Mouse (Mus musculus) ES-E14 (cell line): Measurements from ENCODE around the gene Ltb4r2. TPM values are rescaled to one million over a fixed set of nuclear protein-coding genes. Genes with fewer than 3 reads are reported as not detected.

Experiments
- DNase-seq: peaks from one replicate; pipeline ENCODE4 v3.0.0-alpha.2; 2013; ENCODE audit warnings: low read depth, low spot score
- H3K27ac ChIP-seq: 2 replicates; pipeline ENCODE4 v1.5.1; 2012; ENCODE audit warnings: low read depth, mild to moderate bottlenecking, low read length, moderate library complexity, mixed read lengths; ENCODE audit not compliant: poor library complexity, insufficient read depth, severe bottlenecking
- H3K36me3 ChIP-seq: 2 replicates; pipeline ENCODE4 v1.6.1; 2012; ENCODE audit warnings: mild to moderate bottlenecking, low read length, moderate library complexity, mixed read lengths; ENCODE audit not compliant: control insufficient read depth, poor library complexity, insufficient read depth, severe bottlenecking
- H3K4me1 ChIP-seq, 2 experiments: fragments of 150-350 bp in 1 of 2; sonication (generic) in 1 of 2; 2 replicates each; pipeline ENCODE4 v1.6.1; 2012; ENCODE audit warnings: low read length in 2 of 2, mild to moderate bottlenecking in 1 of 2, mixed read lengths in 1 of 2; ENCODE audit not compliant: control insufficient read depth in 2 of 2, insufficient read depth in 2 of 2, poor library complexity in 1 of 2
- H3K4me3 ChIP-seq, 2 experiments: fragments of 150-350 bp in 1 of 2; sonication (generic) in 1 of 2; 2 replicates each; pipeline ENCODE4 v1.5.1; 2012; ENCODE audit warnings: low read length in 2 of 2, low read depth in 1 of 2, mild to moderate bottlenecking in 1 of 2, mixed read lengths in 1 of 2; ENCODE audit not compliant: insufficient read depth in 1 of 2, poor library complexity in 1 of 2, severe bottlenecking in 1 of 2
- H3K9ac ChIP-seq: 2 replicates; pipeline ENCODE4 v1.6.1; 2012; ENCODE audit warnings: low read depth, mild to moderate bottlenecking, low read length, mixed read lengths; ENCODE audit not compliant: poor library complexity, insufficient read depth, severe bottlenecking
- H3K9me3 ChIP-seq: fragments of 150-350 bp; sonication (generic); 2 replicates; pipeline ENCODE4 v1.6.1; 2012; ENCODE audit warnings: low read depth, mild to moderate bottlenecking, low read length; ENCODE audit not compliant: control insufficient read depth, insufficient read depth
- CHD2 ChIP-seq: IDR thresholded peaks from 2 replicates; pipeline ENCODE4 v1.6.1; 2014; ENCODE audit warnings: mild to moderate bottlenecking, low read depth, low read length, inconsistent platforms
- HCFC1 ChIP-seq: IDR thresholded peaks from 2 replicates; pipeline ENCODE4 v1.6.1; 2012; ENCODE audit warnings: low read length, inconsistent platforms, borderline replicate concordance; ENCODE audit not compliant: insufficient read depth
- MAFK ChIP-seq: IDR thresholded peaks from 2 replicates; pipeline ENCODE4 v1.6.1; 2014; ENCODE audit warnings: mild to moderate bottlenecking, low read depth, low read length, inconsistent platforms; ENCODE audit not compliant: insufficient read depth
- ZC3H11A ChIP-seq: IDR thresholded peaks from 2 replicates; pipeline ENCODE4 v1.6.1; 2012; ENCODE audit warnings: low read depth, mild to moderate bottlenecking, inconsistent platforms, low read length, borderline replicate concordance
- ZNF384 ChIP-seq: IDR thresholded peaks from 2 replicates; pipeline ENCODE4 v1.6.1; 2012; ENCODE audit warnings: low read depth, low read length, inconsistent platforms
- in situ Hi-C, 2 experiments: fragments of 600-800 bp; cut with MboI; formaldehyde crosslinking; loops; one replicate each; pipeline ENCODE4 v1.15.1; 2025; ENCODE audit warnings: low sequenced_read_pairs in 2 of 2, inconsistent platforms in 1 of 2; ENCODE audit not compliant: unreplicated experiment in 2 of 2
- total RNA-seq: library from RNA; depleted of rRNA; stranded (reverse); fragments of 300-350 nt; gene quantifications from 2 replicates; pipeline ENCODE4 v1.2.3, GENCODE M21; 2012; rRNA removed

Ltb4r2 gene
- total RNA-seq, 1 experiment, result 1.5 TPM

DNA sequence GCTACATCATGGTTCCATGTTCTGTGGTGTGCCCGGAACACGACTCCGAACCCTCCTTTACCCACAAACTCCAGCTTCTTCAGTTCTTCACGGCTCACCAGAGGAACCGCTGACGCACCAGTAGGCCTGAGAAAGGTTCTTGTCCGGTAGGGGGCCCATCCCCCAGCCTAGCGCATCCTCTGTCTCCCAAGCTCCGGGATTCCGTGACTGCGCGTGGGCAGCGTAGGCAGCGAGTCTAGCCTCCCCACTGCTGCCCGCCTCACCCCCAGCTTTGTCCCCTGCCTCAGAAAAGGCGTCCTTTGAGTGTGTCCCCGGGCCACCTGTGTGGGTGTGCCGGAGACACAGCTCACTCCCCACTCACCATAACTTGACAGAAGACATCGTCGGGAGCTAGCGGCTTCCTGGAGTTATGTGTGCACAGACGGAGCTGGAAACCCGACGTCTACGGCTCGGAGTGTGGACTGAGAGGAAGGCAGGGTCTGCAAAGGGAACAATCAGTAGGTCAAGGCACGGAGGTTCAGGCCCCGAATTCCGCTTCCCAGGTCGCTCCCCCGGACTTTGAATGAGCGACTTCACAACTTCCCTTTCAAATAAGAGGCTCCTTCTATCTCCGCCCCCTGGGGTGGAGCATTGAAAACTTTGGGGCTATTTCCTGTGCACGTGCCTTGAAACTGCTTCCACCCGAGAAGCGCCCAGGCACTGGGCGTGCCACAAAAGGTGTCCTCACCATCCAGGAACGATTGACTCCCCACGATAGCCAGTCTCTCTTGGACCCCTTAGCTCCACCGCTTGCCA, 27.2 kb downstream of the Ltb4r2 start, which contains the start of gene Ripk3:
Ripk3 (minus strand) TSS at position 610 of the 795 bp plus-strand sequence.
- TF ChIP-seq ZC3H11A, result no peak
- no peak for TF ChIP-seq CHD2
- TF ChIP-seq HCFC1, result no peak
- TF ChIP-seq MAFK, result no peak
- TF ChIP-seq ZNF384, result no peak
- no peaks in the 10 kb centered on the region; the same call in 1 of the 2 replicates for H3K36me3 ChIP-seq
- in situ Hi-C loops, result no loop called here
- no peak for DNase-seq
- peak within 1 kb of the TSS; percentile 57 to 60 for H3K4me3 ChIP-seq
- H3K9me3 ChIP-seq, result no peaks in the 10 kb centered on the region
- peak within 1 kb of the TSS; percentile 45 for H3K9ac ChIP-seq
- peaks cover 0 to 7% of the 10 kb centered on the region in 2 experiments; a peak in 1 of 4 replicates for H3K4me1 ChIP-seq
- H3K27ac ChIP-seq, result no peak within 1 kb of the TSS

DNA sequence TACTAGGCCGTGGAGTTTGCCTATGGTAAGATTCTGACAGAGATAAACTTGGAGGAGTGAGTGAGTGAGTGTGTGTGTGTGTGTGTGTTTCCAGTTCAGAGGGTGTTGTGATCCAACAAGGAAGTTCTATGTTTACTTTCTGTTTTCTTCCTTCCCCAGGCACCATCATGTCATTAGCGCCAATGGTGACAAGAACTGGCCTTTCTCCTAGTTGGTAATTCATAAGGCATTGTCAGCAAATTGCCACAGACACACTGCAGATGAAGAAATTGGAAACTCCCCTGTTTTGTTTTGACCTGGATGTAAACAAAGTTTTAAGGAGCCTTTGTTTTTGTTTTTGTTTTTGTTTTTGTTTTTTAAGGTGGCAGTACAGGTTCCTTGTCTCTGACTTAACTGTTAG, 32.2 kb downstream of the Ltb4r2 start:
- Histone ChIP-seq H3K27ac (no peak overlapping the region), H3K36me3 (no peaks in the 10 kb centered on the region), H3K4me3 (no peak overlapping the region), H3K9ac (no peak overlapping the region), H3K9me3 (peaks cover 4% of the 10 kb centered on the region; the same call in 1 of the 2 replicates), H3K4me1 (peaks cover 0 to 2% of the 10 kb centered on the region in 2 experiments; a peak in 1 of 4 replicates)
- TF ChIP-seq HCFC1 (no peak), ZNF384 (no peak), ZC3H11A (no peak), CHD2 (no peak), MAFK (no peak)
- no peak for DNase-seq
- in situ Hi-C loops, result no loop called here

DNA sequence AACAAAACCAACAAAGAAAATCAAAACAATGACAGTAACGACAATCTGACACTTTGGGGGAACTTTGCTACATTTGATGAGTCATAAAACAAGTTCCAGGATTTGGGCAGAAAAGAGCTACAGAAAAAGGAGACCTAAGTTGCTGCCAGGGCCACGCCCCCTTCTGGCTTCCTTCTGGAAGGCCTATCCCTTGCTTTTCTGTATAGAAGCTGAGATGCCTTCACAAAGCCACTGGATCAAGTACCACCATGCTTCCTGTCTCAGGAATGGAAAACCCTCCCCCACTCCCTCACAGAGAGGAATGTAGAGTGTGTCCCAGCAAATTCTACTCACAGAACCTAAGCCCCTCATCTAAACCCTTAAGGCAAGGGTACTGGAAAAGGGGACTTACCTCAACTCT, 32.7 kb downstream of the Ltb4r2 start:
- no peak overlapping the region for H3K9ac ChIP-seq
- no peaks in the 10 kb centered on the region for H3K36me3 ChIP-seq
- no peaks in the 10 kb centered on the region for H3K4me1 ChIP-seq
- peaks cover 4% of the 10 kb centered on the region; the same call in 1 of the 2 replicates for H3K9me3 ChIP-seq
- in situ Hi-C loops, result no loop called here
- DNase-seq, result no peak
- H3K27ac ChIP-seq, result no peak overlapping the region
- H3K4me3 ChIP-seq, result no peak overlapping the region
- no peak for TF ChIP-seq CHD2
- no peak for TF ChIP-seq MAFK
- no peak for TF ChIP-seq ZNF384
- TF ChIP-seq ZC3H11A, result no peak
- no peak for TF ChIP-seq HCFC1

DNA sequence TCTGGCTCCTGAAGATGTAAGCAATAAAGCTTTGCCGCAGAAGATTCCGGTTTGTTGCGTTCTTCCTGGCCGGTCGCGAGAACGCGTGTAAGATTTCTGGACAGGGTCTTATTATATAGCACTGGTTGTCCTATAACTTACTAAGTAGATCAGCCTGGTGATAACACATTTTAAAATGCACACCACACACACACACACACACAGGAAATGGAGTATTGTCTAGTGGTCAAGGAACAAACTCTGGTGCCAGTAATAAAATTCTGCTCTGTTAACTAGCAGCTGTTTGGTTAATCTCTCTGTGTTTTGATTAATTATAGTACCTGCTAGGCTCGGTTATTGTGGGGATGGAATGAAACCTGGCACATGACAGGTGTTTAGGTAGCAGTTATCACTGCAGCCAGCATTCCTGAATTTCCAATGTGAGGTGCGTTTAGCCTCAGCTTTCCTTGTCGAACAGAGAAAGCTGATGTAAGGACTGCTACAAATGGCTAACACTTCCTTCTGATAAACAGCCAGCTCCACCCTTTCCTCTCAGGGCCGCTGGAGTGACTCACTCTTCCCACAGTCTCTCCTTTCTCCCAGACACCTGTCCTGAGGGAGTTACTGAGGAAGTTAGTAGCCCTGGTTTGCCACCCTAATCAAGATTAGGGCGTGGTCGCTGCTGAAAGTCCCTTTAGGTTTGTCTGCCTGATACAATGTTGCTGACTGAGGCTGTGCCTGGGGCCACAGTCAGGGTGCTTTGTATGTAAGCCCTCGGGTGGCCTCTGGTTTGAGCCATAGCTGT, 34.3 kb downstream of the Ltb4r2 start:
- peaks cover 4% of the 10 kb centered on the region; the same call in 1 of the 2 replicates for H3K9me3 ChIP-seq
- in situ Hi-C loops, result no loop called here

More for the DNA sequence above, 34.3 kb downstream of the Ltb4r2 start:
- DNase-seq, result no peak
- Histone ChIP-seq H3K36me3 (no peaks in the 10 kb centered on the region), H3K4me3 (no peak overlapping the region), H3K9ac (no peak overlapping the region), H3K27ac (no peak overlapping the region), H3K4me1 (no peaks in the 10 kb centered on the region)
- TF ChIP-seq CHD2 (no peak), MAFK (no peak), ZNF384 (no peak), HCFC1 (no peak), ZC3H11A (no peak)

Other genes with a start within 250 kb of the Ltb4r2 start
- not detected in 2 replicates for gene Nrl, start 236.4 kb upstream of the Ltb4r2 start, total RNA-seq
- 28.5 and 108 TPM in 2 replicates for gene Pck2, start 221.2 kb upstream of the Ltb4r2 start, total RNA-seq
- 17.5 and 28.8 TPM in 2 replicates for gene Dcaf11, start 201.4 kb upstream of the Ltb4r2 start, total RNA-seq
- gene A730061H03Rik, start 201.0 kb upstream of the Ltb4r2 start, total RNA-seq, result not detected in 2 replicates
- 0.71 and 1.6 TPM in 2 replicates for gene Fitm1, start 185.8 kb upstream of the Ltb4r2 start, total RNA-seq
- gene Psme1, start 183.3 kb upstream of the Ltb4r2 start, total RNA-seq, result 32.8 and 59.5 TPM in 2 replicates
- 4.9 and 9.2 TPM in 2 replicates for gene Emc9, start 176.1 kb upstream of the Ltb4r2 start, total RNA-seq
- 44.0 and 74.3 TPM in 2 replicates for gene Psme2, start 170.3 kb upstream of the Ltb4r2 start, total RNA-seq
- 13.1 and 33.7 TPM in 2 replicates for gene Rnf31, start 169.7 kb upstream of the Ltb4r2 start, total RNA-seq
- gene Irf9, start 157.9 kb upstream of the Ltb4r2 start, total RNA-seq, result 5.8 and 17.5 TPM in 2 replicates
- gene Rec8, start 143.4 kb upstream of the Ltb4r2 start, total RNA-seq, result 5.8 and 11.8 TPM in 2 replicates
- gene Ipo4, start 125.5 kb upstream of the Ltb4r2 start, total RNA-seq, result 62.9 and 111 TPM in 2 replicates
- not detected in 2 replicates for gene Gm49378, start 123.5 kb upstream of the Ltb4r2 start, total RNA-seq
- gene Tm9sf1, start 117.6 kb upstream of the Ltb4r2 start, total RNA-seq, result 41.1 and 76.1 TPM in 2 replicates
- not detected in 2 replicates for gene Tssk4, start 111.2 kb upstream of the Ltb4r2 start, total RNA-seq
- 13.0 and 16.5 TPM in 2 replicates for gene Mdp1, start 100.9 kb upstream of the Ltb4r2 start, total RNA-seq
- gene Gmpr2, start 89.5 kb upstream of the Ltb4r2 start, total RNA-seq, result 15.3 and 18.2 TPM in 2 replicates
- 187 and 253 TPM in 2 replicates for gene Nedd8, start 89.3 kb upstream of the Ltb4r2 start, total RNA-seq
- gene Tinf2, start 79.6 kb upstream of the Ltb4r2 start, total RNA-seq, result 26.1 and 60.9 TPM in 2 replicates
- 13.4 and 31.6 TPM in 2 replicates for gene Tgm1, start 47.5 kb upstream of the Ltb4r2 start, total RNA-seq
- gene Rabggta, start 39.2 kb upstream of the Ltb4r2 start, total RNA-seq, result 34.0 and 95.5 TPM in 2 replicates
- 9.6 and 18.0 TPM in 2 replicates for gene Dhrs1, start 15.7 kb upstream of the Ltb4r2 start, total RNA-seq
- 30.0 and 38.3 TPM in 2 replicates for gene Nop9, start 15.7 kb upstream of the Ltb4r2 start, total RNA-seq
- gene Cideb, start 3.0 kb upstream of the Ltb4r2 start, total RNA-seq, result 2.2 and 4.1 TPM in 2 replicates
- 0.67 and 2.1 TPM in 2 replicates for gene Ltb4r1, start 4.5 kb downstream of the Ltb4r2 start, total RNA-seq
- gene Adcy4, start 22.7 kb downstream of the Ltb4r2 start, total RNA-seq, result 0.27 and 0.32 TPM in 2 replicates
- 9.0 and 17.8 TPM in 2 replicates for gene Ripk3, start 27.4 kb downstream of the Ltb4r2 start, total RNA-seq
- gene Nfatc4, start 61.7 kb downstream of the Ltb4r2 start, total RNA-seq, result 6.4 and 25.4 TPM in 2 replicates
- 7.1 and 10.4 TPM in 2 replicates for gene Nynrin, start 92.6 kb downstream of the Ltb4r2 start, total RNA-seq
- gene Cbln3, start 123.0 kb downstream of the Ltb4r2 start, total RNA-seq, result 0.04 and 0.11 TPM in 2 replicates
- 7.2 and 15.8 TPM in 2 replicates for gene Khnyn, start 123.5 kb downstream of the Ltb4r2 start, total RNA-seq
- 8.2 and 11.1 TPM in 2 replicates for gene Sdr39u1, start 138.9 kb downstream of the Ltb4r2 start, total RNA-seq
- gene Cma1, start 183.2 kb downstream of the Ltb4r2 start, total RNA-seq, result not detected in 2 replicates
- gene Cma2, start 189.6 kb downstream of the Ltb4r2 start, total RNA-seq, result not detected in 2 replicates